Mouse (Mus musculus) CD8-positive naive resting alpha-beta T cell, adult 2 months (primary cell): Measurements from ENCODE around the gene H2-M5.
"Not testable (repeated sequence)": the region's sequence is repeated elsewhere in the genome, so short reads cannot be mapped to it uniquely, and the experiment has no call there.

Experiments
- DNase-seq, 2 experiments: peaks; one replicate each; pipeline ENCODE4 v3.0.0; 2022; ENCODE audit warnings: low read depth in 2 of 2, low spot score in 2 of 2

The H2-M5 gene

DNA sequence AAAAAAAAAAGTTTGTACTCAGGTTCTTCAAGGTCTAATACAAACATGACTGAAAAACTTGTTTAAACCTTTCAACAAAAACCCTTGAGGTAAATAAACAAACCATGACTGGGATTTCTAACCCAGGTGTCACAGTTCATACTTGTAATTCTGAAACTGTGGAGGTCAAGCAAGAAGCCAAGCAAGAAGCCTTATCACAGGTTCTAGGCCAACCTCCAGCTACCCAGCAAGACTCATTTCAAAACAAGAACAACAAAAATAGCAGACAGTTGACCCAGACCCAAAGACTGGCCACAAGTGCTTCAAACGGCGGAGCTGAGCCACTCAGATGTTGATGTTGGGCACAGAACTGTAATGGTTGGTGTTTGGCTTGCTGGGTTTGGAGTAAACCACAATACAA is 5.2 kb upstream of the H2-M5 start:
- no peak for DNase-seq

DNA sequence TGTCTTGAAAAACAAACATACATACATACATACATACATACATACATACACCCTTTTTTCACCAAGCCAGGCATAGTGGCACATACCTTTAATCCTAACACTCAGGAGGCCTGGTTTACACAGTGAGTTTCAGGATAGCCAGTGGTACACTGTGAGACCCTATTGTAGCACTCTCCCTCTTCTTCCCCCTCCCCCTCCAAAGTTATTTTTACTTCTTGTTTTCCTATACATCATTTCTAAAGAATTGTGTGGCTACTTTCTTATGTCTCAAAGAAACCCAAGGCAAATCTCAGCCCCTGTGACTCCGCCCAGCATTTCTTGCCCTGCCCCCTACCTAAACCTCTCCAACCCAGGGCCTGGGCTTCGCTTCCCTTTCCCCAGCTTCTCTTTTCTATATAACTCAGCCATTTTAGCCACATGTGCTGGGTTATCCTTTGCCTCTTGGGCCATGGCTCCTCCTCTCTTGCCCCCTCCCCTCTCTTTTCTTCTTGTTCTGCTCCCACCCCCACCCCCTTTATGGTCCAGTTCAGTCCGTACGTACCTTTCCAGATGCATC is 4.5 kb upstream of the H2-M5 start:
- DNase-seq = no peak

DNA sequence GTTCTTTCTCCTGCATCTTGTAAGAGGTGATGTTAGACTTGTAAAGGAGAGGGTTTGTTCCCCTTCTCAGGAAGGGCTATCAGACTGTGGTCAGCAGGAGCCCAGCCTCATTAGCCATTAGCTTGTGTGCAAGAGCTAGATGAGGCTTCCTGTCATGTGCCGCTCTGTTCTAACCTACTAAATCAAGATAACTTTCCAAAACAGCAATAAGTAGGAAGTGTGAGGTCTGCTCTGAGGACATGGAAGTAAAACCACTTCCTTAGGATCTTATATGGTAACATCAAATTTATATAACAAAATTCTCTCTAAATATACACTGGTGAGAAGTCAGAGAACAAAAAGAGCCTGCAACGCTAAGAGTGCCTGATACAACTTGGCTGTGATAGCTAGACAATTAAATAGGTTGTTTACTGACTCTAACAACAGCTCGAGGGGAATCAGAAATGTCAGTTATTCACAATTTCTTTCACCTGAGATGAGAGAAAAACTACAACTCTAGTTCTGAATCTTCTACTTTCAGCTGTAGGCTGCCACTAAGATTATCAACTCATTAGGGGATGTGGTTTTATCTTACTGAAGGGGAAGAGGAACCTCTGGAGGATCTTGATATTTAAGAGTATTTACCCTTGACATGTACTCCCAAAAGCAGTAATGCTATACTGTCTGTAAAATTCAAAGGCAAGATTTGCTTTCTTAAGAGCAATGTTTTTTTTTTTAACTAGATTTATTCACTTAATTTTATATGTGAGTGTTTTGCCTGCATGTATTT is 3.2 kb upstream of the H2-M5 start:
- DNase-seq = no peak

DNA sequence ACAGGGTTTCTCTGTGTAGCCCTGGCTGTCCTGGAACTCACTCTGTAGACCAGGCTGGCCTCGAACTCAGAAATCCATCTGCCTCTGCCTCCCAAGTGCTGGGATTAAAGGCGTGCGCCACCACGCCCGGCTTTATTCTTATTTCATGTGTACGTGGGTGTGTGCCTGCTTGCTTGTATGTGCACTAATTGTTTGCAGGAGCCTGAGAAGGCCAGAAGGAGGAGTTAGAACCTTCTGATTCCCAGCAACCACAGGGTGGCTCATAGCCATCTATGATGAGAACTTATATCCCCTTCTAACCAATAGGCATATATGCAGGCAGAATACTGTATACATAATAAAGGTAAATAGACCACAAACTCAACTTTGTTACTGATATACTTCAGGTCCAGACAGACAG is 1.3 kb upstream of the H2-M5 start:
- not testable (repeated sequence) for DNase-seq

DNA sequence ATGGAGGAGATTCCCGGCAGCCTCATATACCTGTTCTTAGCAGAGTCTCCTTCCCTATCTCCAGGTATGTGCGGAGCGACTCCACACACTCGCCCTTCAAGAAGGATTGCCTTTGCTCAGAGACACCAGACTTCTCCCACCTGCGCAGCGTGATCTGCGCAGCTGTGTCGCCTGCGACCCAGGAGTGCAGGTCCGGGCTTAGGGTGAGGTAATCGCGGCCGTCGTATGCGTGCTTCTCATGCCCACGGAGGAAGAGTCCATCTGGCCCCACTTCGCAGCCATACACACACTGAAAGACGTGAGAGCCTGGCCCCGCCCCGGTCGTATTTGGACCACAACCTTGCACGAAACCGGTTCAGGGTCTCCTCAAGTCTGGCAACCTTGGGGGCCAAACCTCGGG is 862 bp downstream of the H2-M5 start:
- no peak for DNase-seq

DNA sequence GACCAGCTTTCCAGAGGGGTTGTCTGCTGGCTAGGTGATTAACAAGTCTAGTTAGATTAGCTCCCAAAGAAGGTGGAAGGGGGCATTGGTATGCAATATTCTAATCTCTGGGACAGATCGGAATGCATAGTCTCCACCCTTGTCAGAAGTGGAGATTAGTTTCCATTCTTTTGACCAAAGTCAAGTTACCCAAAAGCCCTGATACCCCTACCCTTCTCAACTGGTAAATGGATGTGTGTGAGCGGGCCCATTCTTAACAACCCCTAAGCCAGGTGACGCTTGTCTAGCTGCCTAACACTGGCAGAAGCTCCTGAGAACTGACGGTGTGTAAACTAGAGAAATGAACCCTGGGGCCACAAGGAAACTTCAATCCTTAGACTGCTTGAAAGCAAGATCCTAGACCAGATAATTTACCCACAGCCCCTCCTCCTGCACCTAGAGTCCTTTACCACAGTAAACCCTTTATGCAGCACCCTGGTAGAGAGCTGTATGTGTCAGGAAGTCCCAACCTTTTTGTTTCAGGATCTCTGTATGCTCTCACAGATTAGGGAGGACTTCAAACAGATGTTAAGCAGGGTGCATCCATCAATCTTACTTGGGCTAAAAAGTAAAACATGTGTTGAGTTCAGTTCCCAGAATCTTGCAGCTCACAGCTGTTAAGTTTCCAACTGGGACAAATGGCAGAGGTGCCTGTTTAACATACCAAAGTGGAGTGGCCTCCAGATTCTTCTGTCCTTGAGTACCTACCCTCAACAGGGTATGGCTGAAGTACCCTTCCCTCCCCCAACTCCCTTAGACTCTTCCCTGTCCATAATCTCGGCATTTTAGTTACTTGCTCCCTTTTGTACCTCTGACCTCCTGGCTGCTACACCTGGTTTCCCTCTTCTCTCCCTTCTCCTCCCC is 6.8 kb downstream of the H2-M5 start:
- DNase-seq = no peak

DNA sequence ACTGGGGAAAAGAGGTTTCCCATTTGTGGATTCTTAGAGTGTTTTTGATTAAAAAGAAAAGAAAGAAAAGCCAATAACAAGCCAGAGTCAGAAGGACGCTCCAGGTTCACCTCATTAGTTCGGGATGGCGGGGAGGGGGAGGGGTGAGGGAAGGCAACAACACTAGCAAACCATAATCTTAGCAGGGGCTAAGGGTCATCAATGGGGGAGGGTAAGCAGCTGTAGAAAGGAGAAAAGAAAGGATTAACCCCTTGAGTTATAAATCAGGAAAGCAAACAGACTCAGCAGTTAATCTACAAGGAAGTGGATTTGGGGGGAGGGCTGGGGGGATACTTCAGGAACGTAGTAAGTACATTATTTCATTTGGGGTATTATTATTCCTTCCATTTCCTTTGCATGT is 7.5 kb downstream of the H2-M5 start:
- no peak for DNase-seq

DNA sequence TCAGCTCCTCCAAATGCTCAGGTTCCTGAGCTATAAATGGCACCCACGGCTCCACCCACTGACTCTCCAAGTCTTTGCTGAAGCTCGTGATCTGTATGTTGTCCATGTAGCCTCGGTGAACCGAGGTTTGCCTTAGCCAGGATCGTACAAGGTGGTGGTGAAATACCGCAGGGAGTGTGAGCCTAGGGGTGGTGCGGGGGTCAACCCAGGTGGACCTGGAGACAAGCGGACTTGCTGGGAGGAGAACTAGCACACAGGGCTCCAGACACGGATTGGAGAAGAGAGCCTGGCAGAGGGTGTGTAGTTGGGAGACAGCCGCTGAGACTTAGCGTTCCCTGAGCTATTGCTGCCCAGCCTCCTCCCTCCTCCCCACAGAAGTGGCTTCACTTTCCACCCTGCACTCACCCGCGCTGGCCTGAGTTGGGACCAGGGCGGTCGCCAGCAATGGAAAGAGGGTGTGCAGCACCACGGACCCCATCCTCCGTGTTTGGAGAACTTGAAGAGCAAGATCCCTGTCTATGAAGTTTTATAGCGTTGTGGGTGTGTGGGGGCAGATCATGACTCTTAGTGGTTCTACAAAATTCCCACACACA is 8.0 kb downstream of the H2-M5 start, which contains the start of gene 2410137M14Rik:
2410137M14Rik (minus strand) TSS at position 17 of the 593 bp plus-strand sequence.
- DNase-seq = no peak

DNA sequence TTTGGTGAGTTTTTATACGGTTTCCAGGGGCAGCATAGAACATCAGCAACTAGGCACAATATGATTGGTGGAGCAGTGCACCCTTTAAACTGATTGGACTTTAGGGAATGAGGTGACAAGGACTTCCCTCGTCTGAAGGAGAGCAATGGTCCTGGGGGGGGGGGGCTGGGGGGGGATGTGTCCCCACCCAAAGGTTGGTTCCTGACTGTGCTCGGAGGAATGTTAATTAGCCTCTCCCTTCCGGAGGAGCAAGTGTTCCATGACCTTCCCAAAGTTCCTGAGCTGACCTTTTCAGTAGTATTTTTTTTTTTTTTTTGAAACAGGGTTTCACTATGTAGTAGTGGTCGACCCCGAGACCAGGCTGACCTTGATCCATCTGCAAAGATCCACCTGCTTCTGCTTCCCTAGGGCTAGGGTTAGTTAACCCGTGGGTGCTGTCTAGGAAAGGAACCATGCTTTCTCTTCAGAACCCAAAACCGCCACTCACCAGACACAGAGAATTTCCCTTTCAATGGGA is 16.0 kb downstream of the H2-M5 start:
- no peak for DNase-seq

DNA sequence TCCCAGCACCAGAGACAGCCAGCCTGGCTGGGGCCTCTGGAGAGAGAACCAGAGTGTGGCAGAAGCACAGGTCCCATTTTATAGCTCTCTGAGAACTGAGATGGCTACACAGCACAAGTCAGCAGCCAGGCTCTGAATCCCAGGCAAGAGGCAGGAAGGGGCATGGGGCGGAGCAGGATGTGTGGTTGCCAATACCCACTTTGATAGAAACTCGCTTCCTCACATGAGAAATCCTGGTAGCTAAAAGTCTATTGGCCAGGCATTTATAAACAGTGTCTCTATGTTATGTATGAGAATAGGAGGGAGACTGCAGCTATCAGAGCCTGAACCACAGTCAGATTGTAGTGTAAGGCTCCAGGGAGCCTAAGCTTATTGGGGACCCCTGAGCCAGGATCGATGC is 16.5 kb downstream of the H2-M5 start:
- peak; percentile 18 to 32 for DNase-seq

DNA sequence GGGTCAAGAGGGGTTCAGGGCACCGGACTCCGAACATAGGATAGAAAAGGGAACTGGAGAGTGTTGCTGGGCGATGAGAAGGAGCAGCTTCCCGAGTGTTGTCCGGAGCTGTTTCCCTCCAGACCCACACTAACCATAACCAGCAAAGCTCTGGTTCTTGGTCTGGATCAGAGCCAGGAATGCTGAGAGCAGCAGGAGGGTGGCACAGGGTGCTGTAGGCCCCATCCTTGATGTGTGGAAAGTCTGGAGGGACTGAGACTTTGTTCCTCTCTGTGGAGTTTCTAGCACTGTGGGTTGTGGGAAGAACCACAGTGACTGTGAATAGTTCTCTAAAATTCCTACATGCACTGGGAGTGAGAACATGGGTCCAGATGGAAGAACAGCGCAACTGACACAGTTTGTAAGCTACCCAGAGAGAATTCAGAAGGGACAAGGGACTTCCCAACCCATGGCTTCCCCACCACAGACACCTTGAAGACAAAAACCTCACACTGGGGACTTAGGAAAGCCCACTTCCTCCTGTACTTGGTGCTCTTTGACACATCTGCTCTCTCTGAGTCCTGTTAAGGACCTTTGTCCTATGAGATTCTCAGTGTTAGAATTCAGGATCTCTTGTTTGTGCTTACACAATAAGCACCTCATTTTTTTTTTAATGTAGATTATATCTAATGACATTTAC is 18.0 kb downstream of the H2-M5 start:
- DNase-seq = no peak

DNA sequence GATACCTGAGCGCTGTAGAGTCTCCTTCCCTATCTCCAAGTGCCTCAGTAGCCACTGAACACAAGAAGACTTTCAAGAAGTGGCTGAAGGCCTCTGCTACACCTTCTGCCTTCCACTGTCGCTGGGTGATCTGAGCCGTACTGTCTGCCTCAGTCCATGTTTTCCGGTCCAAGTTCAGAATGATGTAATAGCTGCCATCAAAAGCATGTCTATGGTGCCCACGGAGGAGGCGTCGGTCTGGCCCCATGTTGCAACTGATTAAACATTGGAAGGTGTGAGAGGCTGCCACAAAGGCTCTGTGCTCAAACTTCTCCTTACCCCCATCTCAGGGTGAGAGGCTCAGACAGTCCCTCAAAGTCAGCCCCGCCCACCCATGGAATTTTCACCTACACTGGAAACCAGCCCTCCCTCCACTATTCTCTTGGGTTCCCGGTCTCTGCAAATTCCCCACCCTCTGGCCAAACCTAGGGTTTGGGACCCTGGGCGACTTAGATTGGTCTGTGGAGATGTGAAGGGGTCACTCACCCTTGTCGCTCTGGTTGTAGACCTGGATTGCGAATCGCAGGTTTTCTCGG is 18.9 kb downstream of the H2-M5 start:
- DNase-seq = no peak

DNA sequence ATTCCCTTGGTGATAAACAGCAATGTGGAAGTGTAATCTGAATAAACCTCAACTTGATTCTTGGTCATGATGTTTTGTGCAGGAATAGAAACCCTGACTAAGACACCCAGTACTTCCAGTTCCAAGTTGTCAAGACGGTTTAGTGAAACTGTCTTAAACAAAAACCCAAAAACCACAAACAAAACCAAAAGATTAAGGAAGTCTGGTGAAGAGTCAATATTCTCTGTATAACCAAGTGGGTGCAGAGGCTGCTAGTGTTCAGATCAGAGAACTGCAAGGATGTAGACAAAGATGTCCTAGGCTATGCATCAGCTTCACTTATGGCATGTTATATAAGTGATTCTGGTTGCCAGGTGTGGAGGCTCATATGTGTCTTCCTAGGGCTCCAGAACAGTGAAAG is 22.5 kb downstream of the H2-M5 start:
- no peak for DNase-seq

DNA sequence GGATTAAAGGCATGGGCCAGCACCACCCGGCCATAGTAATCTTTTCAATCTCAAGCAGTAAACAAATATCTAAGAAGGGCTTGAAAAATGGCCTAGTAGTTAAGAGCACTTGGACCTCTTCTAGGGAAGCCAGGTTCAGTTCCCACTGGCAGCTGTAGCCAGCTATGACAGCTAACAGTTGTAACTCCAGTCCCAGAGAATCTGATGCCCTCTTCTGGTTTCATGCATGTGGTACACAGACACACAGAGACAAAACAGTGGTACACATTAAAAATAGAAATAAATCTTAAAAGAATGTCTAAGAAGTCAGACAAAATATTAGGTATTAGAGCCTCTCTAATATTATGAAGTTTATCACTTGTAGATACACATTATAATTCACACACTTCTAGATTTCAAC is 28.2 kb downstream of the H2-M5 start:
- DNase-seq = no peak

DNA sequence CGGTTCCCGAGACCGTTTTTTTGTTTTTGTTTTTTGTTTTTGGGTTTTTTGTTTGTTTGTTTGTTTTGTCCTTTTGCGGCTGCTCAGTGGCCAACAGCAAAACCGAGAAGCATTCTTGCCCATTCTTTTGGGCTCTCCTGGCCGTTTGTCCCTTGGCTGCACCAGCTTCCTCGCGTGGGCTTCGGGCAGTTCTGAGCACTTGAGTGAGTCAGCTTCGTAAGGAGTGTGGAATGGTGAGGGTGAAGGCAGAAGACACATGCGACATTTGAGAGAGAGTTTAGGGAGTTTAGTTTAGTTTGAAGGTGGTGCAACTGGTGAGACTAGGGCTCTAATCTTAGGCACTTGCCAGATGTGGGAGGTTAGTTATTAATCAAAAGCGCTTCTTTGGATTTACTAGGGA is 30.5 kb downstream of the H2-M5 start:
- no peak for DNase-seq

DNA sequence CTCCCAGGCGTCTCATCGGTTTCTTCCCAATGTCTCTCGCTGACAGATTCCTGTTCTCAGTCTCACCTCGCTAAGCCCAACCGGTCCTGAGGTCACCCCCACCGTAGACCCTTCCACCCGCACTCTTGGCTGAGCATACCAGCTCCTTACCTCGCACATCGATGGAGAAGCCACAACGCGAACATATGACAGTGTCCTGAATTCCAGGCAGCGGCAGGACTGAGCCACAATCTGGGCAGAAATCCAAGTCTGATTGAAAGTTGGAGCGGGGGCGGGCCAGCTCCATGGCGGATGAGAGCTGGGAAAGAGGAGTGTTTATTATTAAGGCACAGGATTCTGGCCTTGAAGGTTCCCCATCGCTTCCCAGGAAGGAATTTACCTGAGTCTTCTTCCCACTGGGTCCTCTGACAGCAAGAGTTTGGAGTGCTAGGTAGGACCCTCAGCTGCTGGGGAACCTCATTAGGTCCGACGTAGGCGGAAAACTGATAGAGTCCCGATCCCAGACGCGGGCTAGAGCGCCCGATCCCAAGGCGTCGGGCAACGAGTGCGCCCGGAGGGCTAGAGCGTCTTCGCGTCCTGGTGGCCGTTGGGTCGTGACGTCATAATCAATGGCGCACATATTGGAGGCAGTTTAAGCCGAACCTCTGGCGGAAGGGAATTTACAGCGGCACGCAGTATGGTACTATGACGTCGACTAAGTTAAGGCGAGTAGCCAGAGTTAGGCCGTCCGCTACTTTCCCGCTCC is 31.2 kb downstream of the H2-M5 start, which contains the start of the genes Znrd1 and Znrd1as:
Znrd1 (minus strand) TSS at position 561 of the 745 bp plus-strand sequence.
Znrd1as (plus strand) TSS at position 594 of the 745 bp plus-strand sequence.
- peak; percentile 77 to 87 for DNase-seq

DNA sequence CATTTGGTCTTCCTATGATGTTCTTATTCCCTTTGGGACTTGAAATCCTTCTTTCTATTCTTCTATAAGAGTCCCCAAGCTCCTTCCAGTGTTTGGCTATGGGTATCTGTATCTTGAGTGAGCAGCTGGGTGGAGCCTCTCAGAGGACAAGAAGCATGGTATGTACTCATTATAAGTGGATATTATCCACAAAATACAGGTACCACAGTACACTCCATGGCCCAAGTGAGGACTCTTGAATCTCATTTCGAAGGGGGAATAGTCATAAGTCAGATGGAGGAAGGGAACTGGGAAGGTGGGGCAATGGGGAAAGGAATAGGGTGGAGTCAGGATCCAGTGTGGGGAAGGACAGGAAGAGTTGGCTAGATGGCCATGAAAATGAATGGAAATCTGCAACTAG is 36.3 kb downstream of the H2-M5 start:
- no peak for DNase-seq

DNA sequence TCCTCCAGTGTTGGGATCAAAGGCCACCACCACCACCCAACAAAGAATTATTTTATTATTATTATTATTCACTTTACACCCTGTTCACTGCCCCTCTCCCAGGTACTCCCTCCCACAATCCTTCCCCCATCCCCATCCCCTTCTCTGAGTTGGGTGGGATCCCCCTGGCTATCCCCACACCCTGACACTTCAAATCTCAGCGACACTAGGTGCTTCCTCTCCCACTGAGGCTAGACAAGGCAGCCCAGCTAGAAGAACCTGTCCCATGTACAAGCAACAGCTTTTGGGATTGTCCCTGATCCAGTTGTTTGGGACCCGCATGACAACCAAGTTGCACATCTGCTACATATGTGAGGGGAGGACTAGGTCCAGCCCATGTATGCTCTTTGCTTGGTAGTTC is 36.7 kb downstream of the H2-M5 start:
- no peak for DNase-seq
